Mouse (Mus musculus): ENCODE measurements around the gene Cops2. TPM values are rescaled to one million over a fixed set of nuclear protein-coding genes. Genes with fewer than 3 reads are reported as not detected.
A peak's percentile ranks its signal among the peaks of the same experiment; 100 is the strongest.

Cops2 gene
- polyA plus RNA-seq, 2 experiments, result 49.4 to 50.4 TPM

DNA sequence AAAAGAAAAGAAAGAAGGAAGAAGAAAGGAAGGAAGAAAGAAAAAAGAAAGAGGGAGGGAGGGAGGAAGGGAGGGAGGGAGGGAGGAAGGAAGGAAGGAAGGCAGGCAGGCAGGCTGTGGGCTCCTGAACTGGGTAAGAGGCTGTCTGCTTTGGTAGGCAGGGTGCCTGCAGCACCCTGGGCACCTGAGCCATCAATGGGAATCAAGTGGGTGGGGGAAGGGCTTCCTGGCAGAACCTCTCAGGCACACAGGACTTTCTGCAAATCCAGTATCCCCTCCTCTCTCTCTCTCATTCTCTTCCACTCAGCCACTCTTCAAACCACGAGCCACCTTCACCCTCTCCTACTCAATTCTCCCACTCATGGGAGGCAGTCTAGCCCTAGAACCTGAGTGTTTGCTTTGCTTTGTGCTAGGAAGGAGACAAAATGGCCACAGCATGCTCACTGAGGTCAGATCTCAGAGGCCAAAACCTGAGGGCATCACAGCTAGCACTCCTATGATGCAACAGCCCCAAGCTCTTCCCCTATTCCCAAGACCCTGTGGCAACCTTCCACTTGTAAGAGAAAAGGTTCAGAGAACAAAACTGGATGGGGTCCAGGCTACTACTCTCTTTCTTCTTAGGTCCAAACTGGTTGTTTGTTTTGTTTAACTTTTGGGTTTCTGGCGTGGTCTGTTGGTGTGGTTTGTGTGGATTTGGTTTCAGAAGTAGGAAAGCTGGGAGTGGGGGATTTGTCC lies 66.6 kb downstream of the Cops2 start:
- DNase-seq (ENCODE audit: low read depth in 3 of 3, low spot score in 3 of 3) (no peak), ATAC-seq (ENCODE audit: insufficient read depth) (no peak)
- no peak overlapping the region for H3K9ac ChIP-seq (replicated peaks)
- no peaks in the 10 kb centered on the region for H3K36me3 ChIP-seq (replicated peaks; ENCODE audit: control insufficient read depth, insufficient read depth, low read depth)
- no peak overlapping the region for H3K4me2 ChIP-seq (ENCODE audit: low read depth)
- no peak overlapping the region for H3K27ac ChIP-seq
- no peak overlapping the region for H3K4me3 ChIP-seq (ENCODE audit: insufficient read depth in 1 of 2, low read depth in 2 of 2, low read length in 2 of 2)
- no peaks in the 10 kb centered on the region for H3K9me3 ChIP-seq (ENCODE audit: control insufficient read depth, low read length)
- 34% methylated on average over 2 of the region's 2 CpGs for WGBS (ENCODE audit: insufficient replicate concordance)
- H3K4me1 ChIP-seq (replicated peaks; ENCODE audit: control insufficient read depth in 2 of 2, insufficient read depth in 2 of 2, low read length in 1 of 2), result peaks cover 0 to 8% of the 10 kb centered on the region in 2 experiments; a peak in 1 of 4 replicates
- H3K27me3 ChIP-seq (ENCODE audit: control insufficient read depth, insufficient read depth, low read length), result no peaks in the 10 kb centered on the region
- TF ChIP-seq EP300 (IDR thresholded peaks at IDR 0.05; ENCODE audit: low read depth), result no peak
- no peak for TF ChIP-seq CTCF (IDR thresholded peaks at IDR 0.05; ENCODE audit: low read depth)

DNA sequence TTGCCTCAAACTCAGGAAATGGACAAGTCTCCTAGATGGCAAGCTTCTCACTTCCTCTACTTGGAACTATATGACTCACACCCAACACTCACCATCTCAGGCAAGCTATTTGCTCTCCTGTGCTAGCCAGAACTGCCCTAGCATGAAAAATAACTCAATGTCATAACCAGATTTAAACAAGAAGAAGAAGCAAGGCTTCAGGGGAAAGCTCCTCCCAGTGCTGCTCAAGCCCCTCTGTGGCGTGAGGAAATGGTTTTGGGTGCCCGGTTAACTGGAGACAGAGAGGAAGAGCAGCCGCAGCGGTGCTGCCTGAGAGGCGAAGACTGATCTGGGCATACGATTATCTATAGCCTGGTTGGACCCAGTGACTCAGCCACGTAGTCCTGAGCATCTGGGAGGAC lies 67.5 kb downstream of the Cops2 start:
- Histone ChIP-seq H3K36me3 (replicated peaks; ENCODE audit: control insufficient read depth, insufficient read depth, low read depth) (no peaks in the 10 kb centered on the region), H3K4me2 (ENCODE audit: low read depth) (no peak overlapping the region), H3K9ac (replicated peaks) (no peak overlapping the region), H3K4me1 (replicated peaks; ENCODE audit: control insufficient read depth in 2 of 2, insufficient read depth in 2 of 2, low read length in 1 of 2) (peaks cover 0 to 8% of the 10 kb centered on the region in 2 experiments; a peak in 1 of 4 replicates), H3K4me3 (ENCODE audit: insufficient read depth in 1 of 2, low read depth in 2 of 2, low read length in 2 of 2) (no peak overlapping the region), H3K9me3 (ENCODE audit: control insufficient read depth, low read length) (no peaks in the 10 kb centered on the region), H3K27ac (no peak overlapping the region), H3K27me3 (ENCODE audit: control insufficient read depth, insufficient read depth, low read length) (no peaks in the 10 kb centered on the region)
- DNase-seq (ENCODE audit: low read depth in 3 of 3, low spot score in 3 of 3) (peak in 1 of 3 experiments; percentile 29), ATAC-seq (ENCODE audit: insufficient read depth) (no peak)
- no peak for TF ChIP-seq EP300 (IDR thresholded peaks at IDR 0.05; ENCODE audit: low read depth)
- TF ChIP-seq CTCF (IDR thresholded peaks at IDR 0.05; ENCODE audit: low read depth), result no peak
- WGBS (ENCODE audit: insufficient replicate concordance), result 11% methylated on average over 7 of the region's 7 CpGs

DNA sequence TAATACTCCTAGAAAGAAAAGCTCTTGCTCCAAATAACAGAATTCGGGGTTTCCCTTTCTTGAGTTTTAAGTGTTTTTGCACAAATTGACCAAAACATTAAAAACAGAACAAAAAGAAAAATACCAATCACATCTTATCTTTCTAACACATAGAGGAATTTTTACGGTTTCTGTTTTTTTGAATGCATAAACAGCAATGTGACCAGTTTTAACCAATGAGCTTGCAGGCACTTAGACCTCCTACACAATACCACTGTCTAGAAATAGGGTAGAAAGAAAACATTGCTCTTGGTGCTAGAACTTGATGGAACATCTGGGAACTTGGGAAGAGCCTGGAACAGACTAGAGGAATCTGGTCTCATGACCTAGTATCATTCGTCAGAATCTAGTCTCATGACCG lies 68.7 kb downstream of the Cops2 start:
- TF ChIP-seq EP300 (IDR thresholded peaks at IDR 0.05; ENCODE audit: low read depth) (no peak), CTCF (IDR thresholded peaks at IDR 0.05; ENCODE audit: low read depth) (no peak)
- Histone ChIP-seq H3K4me1 (replicated peaks; ENCODE audit: control insufficient read depth in 2 of 2, insufficient read depth in 2 of 2, low read length in 1 of 2) (peaks cover 0 to 8% of the 10 kb centered on the region in 2 experiments; a peak in 1 of 4 replicates), H3K9me3 (ENCODE audit: control insufficient read depth, low read length) (no peaks in the 10 kb centered on the region), H3K4me3 (ENCODE audit: insufficient read depth in 1 of 2, low read depth in 2 of 2, low read length in 2 of 2) (no peak overlapping the region), H3K27ac (no peak overlapping the region), H3K27me3 (ENCODE audit: control insufficient read depth, insufficient read depth, low read length) (no peaks in the 10 kb centered on the region), H3K9ac (replicated peaks) (no peak overlapping the region), H3K36me3 (replicated peaks; ENCODE audit: control insufficient read depth, insufficient read depth, low read depth) (no peaks in the 10 kb centered on the region), H3K4me2 (ENCODE audit: low read depth) (no peak overlapping the region)
- 65% methylated on average over 4 of the region's 4 CpGs for WGBS (ENCODE audit: insufficient replicate concordance)
- DNase-seq (ENCODE audit: low read depth in 3 of 3, low spot score in 3 of 3), result no peak
- ATAC-seq (ENCODE audit: insufficient read depth), result no peak

DNA sequence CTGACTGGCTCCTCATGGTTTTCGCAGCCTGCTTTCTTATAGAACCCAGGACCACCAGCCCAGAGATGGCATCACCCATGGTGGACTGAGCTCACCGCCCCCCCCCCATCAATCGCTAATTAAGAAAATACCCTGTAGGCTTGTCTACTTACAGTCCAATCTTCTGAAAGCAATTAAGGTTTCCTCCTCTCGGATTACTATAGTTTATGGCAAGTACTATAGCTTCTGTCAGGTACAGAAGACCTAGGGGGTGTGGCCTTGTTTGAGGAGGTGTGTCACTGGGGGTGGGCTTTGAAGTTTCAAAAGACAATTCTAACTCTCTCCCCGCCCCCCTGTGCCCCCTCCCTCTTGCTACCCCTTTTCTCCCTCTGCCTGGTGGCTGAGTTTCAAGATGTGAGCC lies 69.7 kb downstream of the Cops2 start:
- ATAC-seq (ENCODE audit: insufficient read depth), result no peak

DNA sequence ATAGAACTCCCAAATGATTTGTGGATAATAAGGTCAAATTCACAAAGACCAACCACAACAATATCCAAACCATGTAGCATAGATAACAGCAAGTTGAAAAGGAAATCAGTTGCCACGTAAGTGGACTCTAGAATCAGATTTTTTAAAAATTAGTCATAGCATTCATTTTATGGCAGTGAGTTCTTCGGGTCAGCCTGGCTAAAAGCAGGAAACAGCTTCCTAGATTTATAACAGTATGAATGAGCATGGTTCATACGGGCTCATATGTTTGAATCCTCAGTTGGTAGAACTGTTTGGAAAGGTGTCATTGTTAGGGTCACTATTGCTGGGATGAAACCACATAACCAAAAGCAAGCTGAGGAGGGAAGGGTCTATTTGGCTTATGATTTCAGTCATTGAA lies 70.2 kb downstream of the Cops2 start:
- TF ChIP-seq EP300 (IDR thresholded peaks at IDR 0.05; ENCODE audit: low read depth), result no peak
- TF ChIP-seq CTCF (IDR thresholded peaks at IDR 0.05; ENCODE audit: low read depth), result no peak
- Histone ChIP-seq H3K36me3 (replicated peaks; ENCODE audit: control insufficient read depth, insufficient read depth, low read depth) (no peaks in the 10 kb centered on the region), H3K27ac (no peak overlapping the region), H3K9ac (replicated peaks) (no peak overlapping the region), H3K4me1 (replicated peaks; ENCODE audit: control insufficient read depth in 2 of 2, insufficient read depth in 2 of 2, low read length in 1 of 2) (peaks cover 0 to 8% of the 10 kb centered on the region in 2 experiments; a peak in 1 of 4 replicates), H3K4me2 (ENCODE audit: low read depth) (no peak overlapping the region), H3K4me3 (ENCODE audit: insufficient read depth in 1 of 2, low read depth in 2 of 2, low read length in 2 of 2) (no peak overlapping the region), H3K9me3 (ENCODE audit: control insufficient read depth, low read length) (no peaks in the 10 kb centered on the region), H3K27me3 (ENCODE audit: control insufficient read depth, insufficient read depth, low read length) (no peaks in the 10 kb centered on the region)
- WGBS (ENCODE audit: insufficient replicate concordance), result 43% methylated on average over 3 of the region's 3 CpGs
- no peak for ATAC-seq (ENCODE audit: insufficient read depth)
- no peak for DNase-seq (ENCODE audit: low read depth in 3 of 3, low spot score in 3 of 3)

More for the DNA sequence above, 69.7 kb downstream of the Cops2 start:
- 63% methylated on average over 5 of the region's 5 CpGs for whole genome bisulfite sequencing (ENCODE audit: insufficient replicate concordance)
- Histone ChIP-seq H3K9ac (replicated peaks) (no peak overlapping the region), H3K9me3 (ENCODE audit: control insufficient read depth, low read length) (no peaks in the 10 kb centered on the region), H3K4me2 (ENCODE audit: low read depth) (no peak overlapping the region), H3K4me1 (replicated peaks; ENCODE audit: control insufficient read depth in 2 of 2, insufficient read depth in 2 of 2, low read length in 1 of 2) (peaks cover 0 to 8% of the 10 kb centered on the region in 2 experiments; a peak in 1 of 4 replicates), H3K4me3 (ENCODE audit: insufficient read depth in 1 of 2, low read depth in 2 of 2, low read length in 2 of 2) (no peak overlapping the region), H3K27ac (no peak overlapping the region), H3K36me3 (replicated peaks; ENCODE audit: control insufficient read depth, insufficient read depth, low read depth) (no peaks in the 10 kb centered on the region), H3K27me3 (ENCODE audit: control insufficient read depth, insufficient read depth, low read length) (no peaks in the 10 kb centered on the region)
- TF ChIP-seq EP300 (IDR thresholded peaks at IDR 0.05; ENCODE audit: low read depth) (no peak), CTCF (IDR thresholded peaks at IDR 0.05; ENCODE audit: low read depth) (no peak)
- no peak for DNase-seq (ENCODE audit: low read depth in 3 of 3, low spot score in 3 of 3)
